Comparison of ENCODE assay signal across 17 mouse cellular contexts in genomic region chr13:75524481-75524880, GRCm38 (mm10).
"Had no signal": no experiment of that assay in that cellular context is flagged by ENCODE, and none has a peak within 500 bp of the region (broad histone marks: within the 10 kb centered on the region; RNA-seq: fewer than 3 reads in every experiment).

No protein-coding gene starts in this region.

- H3K4me1 ChIP-seq: neural tube, embryonic 12.5 days; neural tube, embryonic 15.5 days; stomach, embryonic 15.5 days had no signal

- H3K27me3 ChIP-seq: neural tube, embryonic 12.5 days; neural tube, embryonic 13.5 days; neural tube, embryonic 15.5 days; stomach, embryonic 15.5 days had no signal

- H3K4me2 ChIP-seq: neural tube, embryonic 12.5 days; neural tube, embryonic 13.5 days; neural tube, embryonic 15.5 days; stomach, embryonic 15.5 days had no signal

- H3K36me3 ChIP-seq: neural tube, embryonic 12.5 days; neural tube, embryonic 13.5 days; neural tube, embryonic 15.5 days; stomach, embryonic 15.5 days had no signal

- H3K9me3 ChIP-seq: neural tube, embryonic 12.5 days; neural tube, embryonic 13.5 days; neural tube, embryonic 15.5 days; stomach, embryonic 15.5 days had no signal

- DNase-seq: retina, postnatal 1 day; right cerebral cortex, adult 18-20 months; right cerebral cortex, postnatal 14 days; right cerebral cortex, postnatal 25 days; right cerebral cortex, postnatal 4 days; spleen, adult 18-20 months; thymus, adult 18-20 months; thymus, adult 2 months; thymus, postnatal 14 days; thymus, postnatal 25 days; thymus, postnatal 36 days; thymus, postnatal 4 days had no signal

- H3K27ac ChIP-seq: neural tube, embryonic 12.5 days; neural tube, embryonic 13.5 days; neural tube, embryonic 15.5 days; stomach, embryonic 15.5 days; stomach, postnatal 0 days had no signal

- H3K4me3 ChIP-seq: neural tube, embryonic 12.5 days; neural tube, embryonic 13.5 days; neural tube, embryonic 15.5 days; stomach, embryonic 15.5 days had no signal

- H3K9ac ChIP-seq: neural tube, embryonic 12.5 days; neural tube, embryonic 13.5 days; neural tube, embryonic 15.5 days; stomach, embryonic 15.5 days had no signal
